Mouse (Mus musculus): ENCODE data around the gene Opcml. TPM values are rescaled to one million over a fixed set of nuclear protein-coding genes. Genes with fewer than 3 reads are reported as not detected.

Opcml gene
- total RNA-seq, 2 experiments from 2014 or later: not detected

DNA sequence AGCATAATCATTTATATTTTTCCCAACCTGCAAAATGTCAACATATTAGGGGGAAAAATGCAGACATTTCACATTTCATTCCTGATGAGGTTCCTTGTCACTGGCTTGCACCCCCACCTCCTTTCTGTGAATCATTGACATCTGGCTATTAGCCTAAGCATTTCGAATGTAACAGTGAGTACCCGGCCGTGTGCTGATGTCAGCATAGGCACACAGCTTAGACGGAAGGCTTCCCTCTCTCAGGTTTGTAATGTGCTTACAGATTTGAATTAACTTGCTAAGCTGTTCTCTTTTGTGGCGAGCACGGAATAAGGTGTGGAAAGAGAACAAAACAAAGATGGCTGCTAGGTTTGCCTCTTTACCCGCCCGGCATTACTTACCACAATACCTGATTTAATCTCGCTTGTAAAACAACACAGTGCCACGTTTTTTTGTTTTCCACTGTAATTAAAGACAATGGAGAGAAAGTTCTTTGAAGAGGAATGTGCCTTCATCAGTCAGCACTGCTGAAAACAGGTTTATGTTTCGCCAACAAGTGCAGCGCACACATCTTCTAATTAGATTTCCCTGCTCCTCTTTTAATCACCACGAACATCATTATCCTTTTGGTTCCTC, 1121.1 kb downstream of the Opcml start:
- no peak for ATAC-seq (replicated peaks; ENCODE audit: low FRiP score, low TSS enrichment, poor library complexity, severe bottlenecking)

GRCm38 (mm10) chr9:28932069-28932468, 1141.5 kb downstream of the Opcml start:
- ATAC-seq (replicated peaks; ENCODE audit: low FRiP score, low TSS enrichment, poor library complexity, severe bottlenecking): no peak

- ATAC-seq (replicated peaks; ENCODE audit: low FRiP score, low TSS enrichment, poor library complexity, severe bottlenecking): no peak
These were observed 1146.6 kb downstream of the Opcml start for GRCm38 (mm10) chr9:28937163-28937562.

- ATAC-seq (replicated peaks; ENCODE audit: low FRiP score, low TSS enrichment, poor library complexity, severe bottlenecking): no peak
These were observed 1147.4 kb downstream of the Opcml start for GRCm38 (mm10) chr9:28937980-28938379.

- ATAC-seq (replicated peaks; ENCODE audit: low FRiP score, low TSS enrichment, poor library complexity, severe bottlenecking): no peak
These were observed 1150.3 kb downstream of the Opcml start for GRCm38 (mm10) chr9:28940901-28941300.

DNA sequence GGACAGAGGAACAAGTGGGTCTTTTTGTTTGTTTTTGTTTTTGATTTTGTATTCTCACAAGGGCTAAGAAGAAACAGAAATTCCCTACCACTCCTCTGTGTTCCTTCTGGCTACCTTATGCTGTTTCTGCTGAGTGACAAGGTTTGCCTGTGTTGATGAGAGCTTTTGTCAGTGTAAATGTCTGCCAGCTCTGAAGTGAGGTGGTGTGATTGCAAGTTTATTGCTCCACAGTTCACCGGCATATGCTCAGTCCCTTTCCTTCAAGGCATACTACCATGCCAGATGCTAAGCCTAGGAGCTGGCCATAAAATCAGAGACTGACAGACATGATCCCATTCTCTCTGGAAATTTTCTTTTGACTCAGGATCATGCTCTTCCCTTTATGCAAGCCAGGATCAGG, 1178.9 kb downstream of the Opcml start:
- ATAC-seq (replicated peaks; ENCODE audit: low FRiP score, low TSS enrichment, poor library complexity, severe bottlenecking): no peak
